Mouse (Mus musculus): ENCODE measurements around the gene Sema6b. TPM values are rescaled to one million over a fixed set of nuclear protein-coding genes. Genes with fewer than 3 reads are reported as not detected.

Gene Sema6b
- polyA plus RNA-seq, 1 experiment: 1.4 TPM

DNA sequence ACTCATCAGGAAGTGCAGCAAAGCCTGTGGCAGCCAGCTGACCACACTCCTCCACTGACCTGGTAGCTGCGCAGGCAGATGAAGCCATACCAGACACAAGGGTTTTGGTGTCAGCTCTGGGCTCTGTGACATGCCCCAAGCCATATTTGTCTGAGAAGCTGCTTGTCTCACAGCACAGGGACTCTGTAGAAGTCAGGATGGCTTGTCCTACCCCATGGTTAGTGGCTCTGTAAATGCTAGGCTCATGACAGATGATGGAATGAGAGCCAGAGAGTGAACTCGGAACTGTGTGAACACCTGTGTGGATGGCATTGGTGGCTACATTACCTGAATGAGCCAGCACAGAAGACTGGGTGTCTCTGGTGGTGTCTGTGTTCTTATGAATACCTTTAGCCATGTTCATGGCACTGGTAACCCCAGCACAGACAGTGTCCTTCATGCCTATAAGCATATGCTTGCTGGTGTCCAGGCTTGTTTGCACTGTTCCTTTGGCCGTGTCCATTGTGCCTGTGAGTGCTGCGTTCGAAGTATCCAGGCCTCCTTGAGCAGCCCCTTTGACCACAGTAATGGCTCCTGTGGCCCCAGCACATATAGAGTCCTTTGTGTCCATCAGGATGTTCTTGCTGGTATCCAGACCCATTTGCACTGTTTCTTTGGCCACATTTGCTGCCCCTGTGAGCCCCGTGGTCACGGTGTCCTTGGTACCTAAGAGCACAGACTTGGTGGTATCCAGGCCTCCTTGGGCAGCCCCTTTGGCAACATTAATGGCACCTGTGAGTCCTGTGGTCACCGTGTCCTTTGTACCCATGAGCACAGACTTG, 36.5 kb downstream of the Sema6b start:
- no peak for TF ChIP-seq USF1 (IDR thresholded peaks at IDR 0.05; ENCODE audit: low read depth)
- no peak for TF ChIP-seq POLR2AphosphoS2 (IDR thresholded peaks at IDR 0.05; ENCODE audit: insufficient read length, low read depth)
- no peak for TF ChIP-seq REST (IDR thresholded peaks at IDR 0.05; ENCODE audit: insufficient read depth, insufficient read length)
- no peak for TF ChIP-seq SRF (IDR thresholded peaks at IDR 0.05; ENCODE audit: control insufficient read depth, insufficient read length, low read depth)
- TF ChIP-seq MYOG (IDR thresholded peaks at IDR 0.05; ENCODE audit: control insufficient read depth in 1 of 3, insufficient read depth in 1 of 3, insufficient read length in 2 of 3, low read depth in 2 of 3): no peak
- no peak for TF ChIP-seq TCF12 (IDR thresholded peaks at IDR 0.05; ENCODE audit: insufficient read depth, poor library complexity, severe bottlenecking)
- no peak for TF ChIP-seq TCF3 (IDR thresholded peaks at IDR 0.05; ENCODE audit: insufficient read length, low read depth)
- no peak for TF ChIP-seq MYOD1 (IDR thresholded peaks at IDR 0.05; ENCODE audit: control insufficient read depth in 1 of 3, insufficient read length in 2 of 3, low read depth in 2 of 3)
- no peak for TF ChIP-seq E2F4 (IDR thresholded peaks at IDR 0.05; ENCODE audit: insufficient read depth)
- TF ChIP-seq POLR2A (IDR thresholded peaks at IDR 0.05; ENCODE audit: insufficient read length, low read depth): no peak

DNA sequence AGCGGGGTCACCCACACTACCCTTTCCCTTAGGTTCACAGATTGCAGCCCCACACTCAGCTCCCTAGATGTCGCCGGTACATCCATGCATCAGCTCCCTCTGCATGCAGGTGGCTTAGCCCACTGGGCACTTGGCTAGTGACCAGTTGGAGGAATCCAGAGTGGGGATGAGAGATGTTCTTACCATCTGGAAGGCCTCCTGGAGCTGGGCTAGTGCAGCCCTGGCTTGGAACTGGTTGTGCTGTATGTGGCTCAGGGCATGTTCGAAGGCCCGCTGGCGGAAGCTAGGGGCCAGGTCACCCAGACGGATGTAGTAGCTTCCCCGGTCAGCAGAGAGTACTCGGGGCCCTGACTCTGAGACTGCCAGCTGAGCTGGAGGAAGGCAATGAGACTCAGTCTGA, 37.2 kb downstream of the Sema6b start:
- no peak overlapping the region for H3K4me3 ChIP-seq
- no peak for TF ChIP-seq SRF (IDR thresholded peaks at IDR 0.05; ENCODE audit: control insufficient read depth, insufficient read length, low read depth)
- TF ChIP-seq MYOG (IDR thresholded peaks at IDR 0.05; ENCODE audit: control insufficient read depth in 1 of 3, insufficient read depth in 1 of 3, insufficient read length in 2 of 3, low read depth in 2 of 3): no peak
- H3K36me3 ChIP-seq (ENCODE audit: control insufficient read depth, insufficient read depth): peaks cover 3% of the 10 kb centered on the region
- H3ac ChIP-seq (ENCODE audit: control insufficient read depth, insufficient read length): no peak overlapping the region
- no peaks in the 10 kb centered on the region for H3K27me3 ChIP-seq (ENCODE audit: control insufficient read depth, insufficient read depth, insufficient read length)
- H3K79me2 ChIP-seq (ENCODE audit: control insufficient read depth, insufficient read depth): no peaks in the 10 kb centered on the region
- no peak overlapping the region for H3K4me2 ChIP-seq (ENCODE audit: low read depth)

More for the DNA sequence above, 36.5 kb downstream of the Sema6b start:
- H3K4me2 ChIP-seq (ENCODE audit: low read depth): no peak overlapping the region
- no peaks in the 10 kb centered on the region for H3K79me2 ChIP-seq (ENCODE audit: control insufficient read depth, insufficient read depth)
- H3K27me3 ChIP-seq (ENCODE audit: control insufficient read depth, insufficient read depth, insufficient read length): no peaks in the 10 kb centered on the region
- H3ac ChIP-seq (ENCODE audit: control insufficient read depth, insufficient read length): no peak overlapping the region
- peaks cover 3% of the 10 kb centered on the region for H3K36me3 ChIP-seq (ENCODE audit: control insufficient read depth, insufficient read depth)
- no peak overlapping the region for H3K4me3 ChIP-seq

DNA sequence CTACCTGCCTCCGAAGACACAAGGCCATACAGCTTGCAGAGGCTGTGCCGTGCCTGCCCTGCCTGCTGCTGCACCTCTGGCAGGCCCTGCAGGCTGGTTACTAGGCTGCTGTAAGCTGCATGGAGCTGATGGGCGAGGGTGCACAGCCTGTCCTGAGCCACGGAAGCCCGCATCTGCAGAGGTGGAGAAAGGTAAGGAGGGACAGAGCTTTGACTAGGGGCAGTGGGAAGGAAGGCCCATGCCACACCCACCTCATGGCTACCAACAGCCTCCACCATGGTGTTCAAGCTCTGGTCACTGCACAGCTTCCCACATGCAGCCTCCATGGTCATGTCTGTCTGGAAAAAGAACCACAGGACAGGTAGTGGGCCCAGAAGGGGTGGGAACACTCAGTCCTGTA, 38.0 kb downstream of the Sema6b start:
- Histone ChIP-seq H3K27me3 (ENCODE audit: control insufficient read depth, insufficient read depth, insufficient read length) (no peaks in the 10 kb centered on the region), H3ac (ENCODE audit: control insufficient read depth, insufficient read length) (no peak overlapping the region), H3K4me3 (no peak overlapping the region), H3K36me3 (ENCODE audit: control insufficient read depth, insufficient read depth) (peaks cover 3% of the 10 kb centered on the region), H3K4me2 (ENCODE audit: low read depth) (no peak overlapping the region), H3K79me2 (ENCODE audit: control insufficient read depth, insufficient read depth) (no peaks in the 10 kb centered on the region)
- TF ChIP-seq MYOD1 (IDR thresholded peaks at IDR 0.05; ENCODE audit: control insufficient read depth in 1 of 3, insufficient read length in 2 of 3, low read depth in 2 of 3): no peak
- no peak for TF ChIP-seq POLR2AphosphoS2 (IDR thresholded peaks at IDR 0.05; ENCODE audit: insufficient read length, low read depth)
- no peak for TF ChIP-seq MYOG (IDR thresholded peaks at IDR 0.05; ENCODE audit: control insufficient read depth in 1 of 3, insufficient read depth in 1 of 3, insufficient read length in 2 of 3, low read depth in 2 of 3)
- TF ChIP-seq TCF12 (IDR thresholded peaks at IDR 0.05; ENCODE audit: insufficient read depth, poor library complexity, severe bottlenecking): no peak
- no peak for TF ChIP-seq CEBPB (IDR thresholded peaks at IDR 0.05; ENCODE audit: insufficient read depth, poor library complexity, severe bottlenecking)
- no peak for TF ChIP-seq REST (IDR thresholded peaks at IDR 0.05; ENCODE audit: insufficient read depth, insufficient read length)
- no peak for TF ChIP-seq USF1 (IDR thresholded peaks at IDR 0.05; ENCODE audit: low read depth)
- TF ChIP-seq MAX (IDR thresholded peaks at IDR 0.05; ENCODE audit: low read depth): no peak
- no peak for TF ChIP-seq E2F4 (IDR thresholded peaks at IDR 0.05; ENCODE audit: insufficient read depth)
- TF ChIP-seq TCF3 (IDR thresholded peaks at IDR 0.05; ENCODE audit: insufficient read length, low read depth): no peak
- TF ChIP-seq SRF (IDR thresholded peaks at IDR 0.05; ENCODE audit: control insufficient read depth, insufficient read length, low read depth): no peak
- TF ChIP-seq POLR2A (IDR thresholded peaks at IDR 0.05; ENCODE audit: insufficient read length, low read depth): no peak

DNA sequence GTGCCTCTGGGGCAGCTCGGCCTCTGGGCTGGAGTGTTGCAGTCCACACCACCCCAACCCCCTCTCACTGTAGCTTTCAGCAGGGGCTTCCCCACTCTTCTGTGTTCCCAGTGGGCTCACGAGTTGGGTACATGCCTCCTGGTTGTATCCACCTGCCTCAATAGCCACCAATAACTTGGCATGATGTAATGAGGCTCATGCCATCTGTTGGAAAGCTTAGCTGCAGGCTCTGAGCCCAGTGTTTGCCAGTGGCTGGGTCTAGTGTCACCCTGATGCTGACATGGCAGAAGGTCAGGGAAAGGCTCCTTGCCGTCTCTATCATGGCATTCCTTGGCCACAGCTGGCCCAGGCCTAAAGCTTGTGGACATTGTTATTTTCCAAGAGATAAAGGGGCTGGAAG, 39.3 kb downstream of the Sema6b start:
- H3K4me3 ChIP-seq: no peak overlapping the region

DNA sequence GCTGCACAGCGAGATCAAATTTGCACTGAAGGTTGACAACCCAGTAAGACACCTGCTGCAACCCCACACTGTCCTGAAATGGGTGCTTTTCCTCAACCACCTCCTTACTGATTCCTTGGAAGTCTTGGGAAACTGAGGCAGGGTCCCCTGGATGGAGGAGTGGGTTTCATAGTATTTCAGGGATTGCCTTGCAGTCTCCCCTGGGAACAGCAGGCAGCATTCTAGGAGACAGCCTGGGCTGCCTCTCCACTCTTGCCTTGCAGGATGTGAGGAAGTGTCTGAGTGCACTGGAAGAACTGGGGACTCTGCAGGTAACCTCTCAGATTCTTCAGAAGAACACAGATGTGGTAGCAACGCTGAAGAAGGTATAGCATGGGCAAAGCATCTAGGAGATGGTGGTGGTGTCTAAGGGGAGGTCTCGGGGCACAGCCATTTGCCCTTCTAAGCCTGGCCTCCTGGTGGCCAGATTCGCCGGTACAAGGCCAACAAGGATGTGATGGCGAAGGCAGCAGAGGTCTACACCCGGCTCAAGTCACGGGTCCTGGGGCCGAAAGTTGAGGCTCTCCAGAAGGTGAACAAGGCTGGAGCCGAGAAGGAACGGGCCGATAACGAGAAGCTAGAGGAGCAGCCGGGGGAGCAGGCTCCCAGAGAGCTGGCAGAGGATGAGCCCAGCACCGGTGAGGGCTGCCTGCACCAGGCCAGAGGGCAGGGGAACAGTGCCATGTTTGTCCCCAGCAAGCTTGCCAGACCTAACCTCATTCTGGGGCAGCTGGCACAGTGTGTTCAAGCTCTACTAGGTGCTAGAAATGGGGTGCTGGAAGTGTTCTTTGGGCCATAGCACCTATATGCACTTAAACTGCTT, 41.2 kb downstream of the Sema6b start:
- no peak overlapping the region for H3ac ChIP-seq (ENCODE audit: control insufficient read depth, insufficient read length)
- H3K79me2 ChIP-seq (ENCODE audit: control insufficient read depth, insufficient read depth): no peaks in the 10 kb centered on the region
- no peaks in the 10 kb centered on the region for H3K27me3 ChIP-seq (ENCODE audit: control insufficient read depth, insufficient read depth, insufficient read length)
- H3K4me3 ChIP-seq: no peak overlapping the region
- H3K36me3 ChIP-seq (ENCODE audit: control insufficient read depth, insufficient read depth): peaks cover 3% of the 10 kb centered on the region
- no peak for TF ChIP-seq MYOD1 (IDR thresholded peaks at IDR 0.05; ENCODE audit: control insufficient read depth in 1 of 3, insufficient read length in 2 of 3, low read depth in 2 of 3)
- no peak for TF ChIP-seq E2F4 (IDR thresholded peaks at IDR 0.05; ENCODE audit: insufficient read depth)
- TF ChIP-seq MAX (IDR thresholded peaks at IDR 0.05; ENCODE audit: low read depth): no peak
- TF ChIP-seq TCF12 (IDR thresholded peaks at IDR 0.05; ENCODE audit: insufficient read depth, poor library complexity, severe bottlenecking): no peak
- TF ChIP-seq POLR2A (IDR thresholded peaks at IDR 0.05; ENCODE audit: insufficient read length, low read depth): no peak
- no peak overlapping the region for H3K4me2 ChIP-seq (ENCODE audit: low read depth)

More for the DNA sequence above, 39.3 kb downstream of the Sema6b start:
- Histone ChIP-seq H3ac (ENCODE audit: control insufficient read depth, insufficient read length) (no peak overlapping the region), H3K36me3 (ENCODE audit: control insufficient read depth, insufficient read depth) (peaks cover 3% of the 10 kb centered on the region), H3K79me2 (ENCODE audit: control insufficient read depth, insufficient read depth) (no peaks in the 10 kb centered on the region), H3K27me3 (ENCODE audit: control insufficient read depth, insufficient read depth, insufficient read length) (no peaks in the 10 kb centered on the region), H3K4me2 (ENCODE audit: low read depth) (no peak overlapping the region)
- TF ChIP-seq CEBPB (IDR thresholded peaks at IDR 0.05; ENCODE audit: insufficient read depth, poor library complexity, severe bottlenecking) (no peak), MYOD1 (IDR thresholded peaks at IDR 0.05; ENCODE audit: control insufficient read depth in 1 of 3, insufficient read length in 2 of 3, low read depth in 2 of 3) (peak in 1 of 3 experiments; percentile 4)

Data from myocyte (in vitro differentiated cells).